Mouse (Mus musculus): ENCODE measurements around the gene Rcan1. TPM values are rescaled to one million over a fixed set of nuclear protein-coding genes. Genes with fewer than 3 reads are reported as not detected.

Rcan1 gene
- polyA plus RNA-seq (2014; fragmentation: Illumina TruSeq; extraction: RNeasy Lipid Tissue Mini Kit (QIAGEN cat#74804)), result 10.0 TPM

GRCm38 (mm10) chr16:92470706-92471105 lies at the start of gene Rcan1:
TSS of gene Rcan1 (minus strand) at chr16:92470867.

GRCm38 (mm10) chr16:92485436-92485835 lies 14.8 kb upstream of the Rcan1 start, which contains the start of gene Clic6:
TSS of gene Clic6 (plus strand) at chr16:92485736.

GRCm38 (mm10) chr16:92359229-92359628 lies 111.4 kb downstream of the Rcan1 start, which contains the start of gene Kcne1:
TSS of gene Kcne1 (minus strand) at chr16:92359468.

Other genes starting within 250 kb of the Rcan1 start
- 12.8 TPM for gene Kcne2, start 178.5 kb downstream of the Rcan1 start, polyA plus RNA-seq (2014; fragmentation: Illumina TruSeq; extraction: RNeasy Lipid Tissue Mini Kit (QIAGEN cat#74804))
- gene Smim11, start 169.6 kb downstream of the Rcan1 start, polyA plus RNA-seq (2014; fragmentation: Illumina TruSeq; extraction: RNeasy Lipid Tissue Mini Kit (QIAGEN cat#74804)), result 111 TPM
- not detected for gene Fam243, start 149.4 kb downstream of the Rcan1 start, polyA plus RNA-seq (2014; fragmentation: Illumina TruSeq; extraction: RNeasy Lipid Tissue Mini Kit (QIAGEN cat#74804))
- gene Kcne1, start 111.4 kb downstream of the Rcan1 start, polyA plus RNA-seq (2014; fragmentation: Illumina TruSeq; extraction: RNeasy Lipid Tissue Mini Kit (QIAGEN cat#74804)), result not detected
- 1.4 TPM for gene Clic6, start 14.9 kb upstream of the Rcan1 start, polyA plus RNA-seq (2014; fragmentation: Illumina TruSeq; extraction: RNeasy Lipid Tissue Mini Kit (QIAGEN cat#74804))